Mouse (Mus musculus) lung, adult 18-20 months (tissue): ENCODE results near the gene Rrp15.

Experiments
- DNase-seq, 2 experiments: peaks; one replicate each; pipeline ENCODE4 v3.0.0; 2022; ENCODE audit warnings: mixed read lengths in 2 of 2

The Rrp15 gene

DNA sequence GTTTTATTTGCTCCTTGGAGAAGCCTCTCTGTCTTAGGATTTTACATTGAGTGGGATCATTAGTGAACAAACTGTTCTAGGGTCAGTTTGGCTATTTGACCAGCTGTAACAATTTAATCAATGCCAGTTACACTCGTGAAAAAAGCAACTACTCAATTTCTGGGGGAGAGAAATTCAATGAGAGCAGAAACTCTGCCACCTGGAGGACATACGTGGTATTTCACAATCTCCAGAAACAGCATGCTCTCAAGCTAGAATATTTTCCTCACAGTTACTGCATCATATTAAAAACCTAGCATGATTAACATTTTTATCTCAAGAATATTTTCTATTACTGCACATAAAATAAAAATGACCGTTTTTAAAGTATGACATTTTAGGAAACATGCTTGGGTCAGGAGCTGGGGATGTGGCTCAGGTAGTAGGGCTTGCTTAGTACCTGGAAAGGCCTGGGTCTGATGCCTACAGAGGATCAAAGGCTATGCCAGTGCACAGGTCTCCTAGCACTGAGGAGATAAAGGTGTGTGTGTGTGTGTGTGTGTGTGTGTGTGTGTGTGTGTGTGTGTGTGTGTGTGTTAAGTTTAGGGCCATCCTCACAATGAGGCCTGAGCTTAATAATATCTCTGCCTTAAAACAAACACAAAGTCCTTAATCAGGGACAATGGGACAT lies 36.2 kb downstream of the Rrp15 start:
- DNase-seq = no peak

DNA sequence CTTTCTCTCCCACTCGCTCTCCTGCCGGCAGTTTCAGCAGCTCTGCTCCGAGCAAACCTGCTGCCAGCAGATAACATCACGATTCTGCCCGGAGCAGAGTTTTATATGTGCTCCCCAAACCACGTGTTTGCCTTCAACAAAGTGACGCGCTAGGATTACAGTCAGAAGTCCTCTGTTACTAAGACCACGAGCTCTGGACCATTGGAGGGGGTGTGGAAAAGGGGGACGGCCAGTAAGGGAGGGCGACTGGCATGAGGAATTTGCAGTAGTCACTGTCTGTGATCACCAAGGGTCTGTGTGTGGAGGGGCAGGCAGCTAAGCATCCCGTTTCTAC lies 43.3 kb downstream of the Rrp15 start, which contains the start of gene Tgfb2:
Gene Tgfb2 (minus strand): TSS at position 75 of the 334 bp plus-strand sequence.
- DNase-seq = peak in 1 of 2 experiments; percentile 21

DNA sequence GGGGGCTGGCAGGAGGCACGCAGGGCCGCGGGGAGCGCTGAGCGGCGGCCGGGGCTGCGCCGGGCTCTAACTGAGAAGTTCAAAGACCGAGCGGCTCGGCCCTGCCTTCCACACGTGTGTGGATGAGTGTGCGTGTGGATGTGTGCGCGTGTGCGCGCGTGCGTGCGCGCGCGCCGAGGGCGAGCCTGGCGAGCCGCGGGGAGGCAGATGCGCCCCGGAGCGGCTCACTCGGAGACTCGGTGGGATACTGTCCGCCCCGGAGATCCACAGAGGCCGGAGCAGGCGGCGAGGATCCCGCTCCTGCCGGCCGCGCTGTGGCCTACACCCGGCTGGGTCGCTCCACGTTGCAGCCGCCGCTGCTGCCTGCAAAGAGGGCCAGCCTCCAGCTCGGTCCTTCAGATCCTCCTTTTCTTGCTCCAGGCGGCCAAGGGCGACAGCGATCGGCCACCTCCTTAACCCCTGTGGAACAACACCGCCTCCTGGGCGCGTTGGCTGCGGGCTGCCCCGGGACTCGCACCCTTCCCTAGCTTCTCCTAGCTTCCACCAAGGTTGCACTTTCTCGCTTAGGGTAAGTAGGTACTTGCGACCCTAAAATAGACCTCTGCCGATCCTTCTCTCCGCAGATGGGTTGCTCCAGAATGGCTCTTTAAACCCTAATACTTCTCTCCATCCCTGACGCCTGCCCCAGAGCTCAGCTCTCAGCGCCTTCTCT lies 43.8 kb downstream of the Rrp15 start:
- peak; percentile 57 to 70 for DNase-seq

DNA sequence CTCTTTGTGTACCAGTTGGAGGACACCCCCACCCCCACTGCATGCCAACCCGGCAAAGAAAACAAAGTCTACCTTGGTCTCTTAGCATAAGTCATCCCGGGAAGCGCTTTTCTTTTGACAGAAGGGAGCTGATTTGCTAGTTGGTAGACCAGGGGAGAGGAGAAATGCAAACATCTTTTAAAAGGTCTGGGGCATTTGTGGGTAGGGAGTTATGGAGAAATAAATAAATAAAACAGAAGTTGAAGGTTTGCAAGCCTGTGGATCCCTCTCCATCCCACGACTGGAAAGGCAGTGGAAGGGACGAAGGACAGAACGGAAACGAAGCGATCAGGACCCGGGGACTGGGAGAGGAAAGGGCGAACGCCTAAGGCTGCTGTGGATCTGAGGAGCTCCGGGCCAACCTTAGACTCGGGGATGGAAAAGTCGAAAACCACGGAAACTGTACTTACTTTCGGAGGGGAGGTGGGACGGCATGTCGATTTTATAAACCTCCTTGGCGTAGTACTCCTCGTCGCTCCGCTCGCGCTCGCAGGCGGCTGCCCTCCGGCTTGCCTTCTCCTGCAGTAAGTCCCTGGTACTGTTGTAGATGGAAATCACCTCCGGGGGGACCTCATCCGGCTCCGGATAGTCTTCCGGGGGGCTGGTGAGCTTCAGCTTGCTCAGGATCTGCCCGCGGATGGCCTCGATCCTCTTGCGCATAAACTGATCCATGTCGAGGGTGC lies 45.0 kb downstream of the Rrp15 start:
- DNase-seq = peak in 1 of 2 experiments; percentile 20

DNA sequence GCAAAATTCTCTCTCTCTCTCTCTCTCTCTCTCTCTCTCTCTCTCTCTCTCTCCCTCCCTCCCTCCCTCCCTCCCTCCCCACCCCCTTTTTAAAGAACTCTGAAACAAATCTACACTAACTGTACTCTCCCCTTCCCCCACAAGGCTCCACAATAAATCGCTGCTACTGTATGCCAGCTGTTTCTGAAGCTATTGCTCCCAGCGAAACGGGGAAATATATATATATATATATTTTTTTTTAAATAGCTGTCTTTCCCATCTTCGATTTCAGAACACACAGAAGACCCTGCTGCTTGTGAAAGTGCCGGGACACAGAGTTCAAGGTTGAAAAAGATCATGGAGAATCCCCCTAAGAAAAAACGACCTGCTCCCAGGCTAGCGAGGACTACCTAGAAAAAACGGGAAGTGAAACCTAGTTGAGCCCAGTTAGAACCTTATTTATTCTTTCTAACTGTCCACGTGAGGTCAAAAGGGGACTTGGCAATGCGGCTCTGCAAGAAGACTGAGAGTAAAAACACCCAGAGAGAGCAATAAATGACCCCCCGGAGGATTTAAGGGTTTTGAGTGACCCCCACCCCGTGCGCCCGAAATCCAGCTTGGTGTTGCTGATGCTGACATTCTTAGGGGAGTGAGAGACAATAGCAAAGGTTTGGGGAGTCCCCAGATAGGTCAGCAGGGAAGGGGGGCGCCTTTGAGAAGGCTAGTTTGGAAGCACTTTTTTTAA lies 45.7 kb downstream of the Rrp15 start:
- DNase-seq = peak in 1 of 2 experiments; percentile 26

DNA sequence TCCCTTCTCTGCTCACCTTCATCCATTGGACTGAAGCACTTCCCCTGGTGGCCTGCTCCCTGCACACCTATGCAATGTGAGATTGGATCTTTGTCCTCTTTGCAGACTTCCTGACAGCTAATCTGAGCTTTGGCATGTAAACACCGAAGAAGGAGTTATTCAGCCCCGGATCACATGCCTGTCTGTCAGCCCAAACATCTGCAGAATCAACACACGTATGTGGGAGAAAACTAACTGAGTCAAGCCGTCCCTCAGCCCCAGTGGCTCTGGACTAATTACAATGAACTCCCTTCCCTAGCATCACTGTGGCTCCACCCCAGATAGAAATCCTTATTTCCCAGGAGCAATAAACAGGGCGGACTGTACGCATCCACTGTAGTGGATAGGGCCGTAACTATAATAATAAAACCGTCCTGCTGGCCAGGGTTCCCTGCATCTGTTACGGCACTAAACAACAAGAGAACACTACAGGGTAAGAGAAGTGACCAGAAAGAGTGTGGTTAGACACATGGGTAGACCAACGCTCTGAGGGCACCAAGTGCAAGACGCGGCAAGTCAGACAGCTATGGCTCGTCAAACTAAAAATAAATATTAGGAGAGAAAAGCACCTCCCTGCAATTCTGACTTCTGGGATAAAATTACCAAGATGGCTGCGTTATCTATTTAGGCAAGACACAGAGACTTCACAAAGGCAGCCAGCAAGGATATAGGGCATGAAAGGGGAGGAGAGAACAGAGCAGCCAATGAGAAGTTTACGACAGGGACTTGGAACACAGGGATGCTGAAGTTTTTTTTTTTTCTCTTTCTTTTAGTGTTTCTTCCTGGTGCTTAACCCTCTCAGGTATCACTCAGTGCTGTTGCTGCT lies 46.5 kb downstream of the Rrp15 start:
- DNase-seq = no peak

DNA sequence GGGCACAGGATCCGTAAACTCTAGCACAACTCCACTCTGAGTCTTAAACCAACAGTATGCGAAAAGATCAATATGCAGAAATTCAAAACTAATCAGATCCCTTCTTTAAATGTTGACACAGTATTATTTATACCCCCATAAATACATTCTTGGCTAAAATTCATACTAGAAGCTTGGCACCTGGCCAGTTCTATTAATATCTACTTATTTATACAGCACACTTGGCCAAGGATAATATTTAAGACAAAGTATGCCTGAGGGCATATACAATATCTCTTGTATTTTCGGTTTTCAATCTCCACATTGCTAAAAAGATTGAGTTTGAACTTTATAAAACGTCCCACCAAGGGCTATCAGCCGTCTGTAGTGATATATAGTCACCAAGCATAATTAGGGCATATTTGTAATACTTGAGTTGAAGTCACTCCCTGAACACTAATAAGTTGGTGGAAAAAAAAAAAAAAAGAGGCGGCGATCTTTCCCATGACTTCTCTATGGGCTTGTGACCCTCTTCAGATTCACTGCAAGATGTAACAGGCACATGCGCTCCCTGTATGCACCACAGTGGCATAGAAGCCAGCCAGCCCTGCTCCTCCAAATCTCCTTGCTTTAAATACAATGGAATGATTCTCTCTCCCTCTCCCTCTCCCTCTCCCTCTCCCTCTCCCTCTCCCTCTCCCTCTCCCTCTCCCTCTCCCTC lies 47.8 kb downstream of the Rrp15 start:
- no peak for DNase-seq

DNA sequence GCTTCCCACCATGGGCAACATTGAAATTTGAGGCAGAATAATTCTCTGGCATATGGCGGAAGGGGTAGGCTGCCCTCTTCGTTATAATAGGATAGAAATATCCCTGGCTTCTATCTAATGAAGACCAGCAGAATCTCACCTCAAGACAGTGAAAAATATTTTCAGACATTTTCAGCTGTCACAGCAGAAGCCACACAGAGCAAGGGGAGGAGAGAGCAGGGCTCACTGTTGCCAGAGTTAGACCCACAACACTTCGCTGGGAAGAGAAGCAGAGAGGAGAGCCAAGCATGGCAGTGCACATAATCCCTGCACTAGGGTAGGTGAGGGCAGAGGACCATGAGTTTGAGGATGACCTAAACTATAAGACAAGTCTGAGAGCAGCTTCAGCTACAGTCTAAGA lies 48.7 kb downstream of the Rrp15 start:
- DNase-seq = no peak

DNA sequence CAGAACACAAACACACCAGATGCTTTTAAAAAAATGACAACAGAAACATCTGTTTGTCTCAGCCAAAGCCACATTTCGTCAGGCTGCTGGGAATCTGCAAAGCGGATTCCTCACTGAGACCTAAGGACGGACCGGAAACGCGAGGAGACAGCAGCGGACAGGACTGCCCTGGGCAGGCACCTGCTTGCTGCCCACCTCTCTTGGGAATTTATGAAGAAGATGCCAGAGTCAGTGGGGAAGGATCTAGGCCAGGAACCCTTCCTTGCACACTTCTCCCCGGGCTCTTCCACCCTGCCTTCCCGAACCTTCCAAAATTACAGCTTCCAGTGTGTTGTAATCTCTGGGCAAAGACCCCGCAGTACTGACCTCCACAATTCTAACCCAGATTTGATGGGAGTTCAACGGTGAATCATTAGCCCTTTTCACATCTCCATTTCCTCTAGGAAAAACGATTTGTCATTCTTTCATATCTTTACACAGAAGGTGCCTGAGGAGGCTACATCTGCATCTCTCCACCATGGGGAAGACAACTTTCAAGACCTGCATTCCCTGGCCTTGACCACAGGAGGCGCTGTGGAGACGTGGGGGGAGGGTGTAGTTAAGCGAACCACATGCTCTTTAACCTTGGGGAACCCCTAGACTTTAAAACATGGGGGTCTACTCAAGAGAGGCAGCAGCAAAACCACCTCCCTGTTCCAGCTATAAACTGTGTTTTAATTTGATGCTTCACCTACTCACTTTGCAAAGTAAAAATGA lies 50.4 kb downstream of the Rrp15 start:
- DNase-seq = peak in 1 of 2 experiments; percentile 21

DNA sequence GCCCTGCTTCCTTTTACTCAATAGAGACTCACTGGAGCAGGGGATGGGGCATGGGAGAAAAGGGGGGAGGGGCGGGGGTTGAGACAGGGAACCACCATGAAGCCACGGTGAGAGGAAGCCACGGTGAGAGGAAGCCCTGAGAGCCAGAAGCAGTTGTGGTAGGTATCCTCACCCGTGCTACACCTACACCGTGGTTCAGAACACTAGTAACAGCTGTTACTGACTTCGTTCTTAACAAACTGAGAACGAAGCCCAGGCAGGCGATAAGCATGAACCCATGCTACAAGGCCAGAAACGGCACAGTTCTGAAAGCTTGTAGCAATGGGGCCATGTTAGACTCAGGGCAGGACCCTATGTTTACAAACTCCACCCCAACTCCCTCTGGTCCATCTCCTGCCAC lies 52.9 kb downstream of the Rrp15 start:
- DNase-seq = no peak

DNA sequence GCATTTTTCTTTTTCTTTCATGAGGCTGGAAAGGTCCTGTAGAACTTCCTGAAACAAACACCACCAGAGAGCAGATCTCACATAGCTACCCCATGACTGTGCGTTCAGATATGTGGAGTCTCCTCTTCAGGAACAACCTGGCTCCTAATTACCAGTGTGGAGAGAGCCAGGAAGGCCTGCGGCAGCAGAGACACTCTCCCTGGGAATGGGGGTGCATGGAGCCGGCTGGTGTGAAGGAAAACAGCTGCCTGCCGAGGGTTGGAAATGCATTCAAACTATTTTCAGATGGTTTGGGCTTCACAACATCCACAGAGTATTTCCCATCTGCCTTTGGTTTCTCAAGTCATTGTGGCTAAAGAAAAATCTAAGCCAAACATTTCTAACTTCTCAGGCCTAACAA lies 53.8 kb downstream of the Rrp15 start:
- DNase-seq = peak; percentile 28 to 39

DNA sequence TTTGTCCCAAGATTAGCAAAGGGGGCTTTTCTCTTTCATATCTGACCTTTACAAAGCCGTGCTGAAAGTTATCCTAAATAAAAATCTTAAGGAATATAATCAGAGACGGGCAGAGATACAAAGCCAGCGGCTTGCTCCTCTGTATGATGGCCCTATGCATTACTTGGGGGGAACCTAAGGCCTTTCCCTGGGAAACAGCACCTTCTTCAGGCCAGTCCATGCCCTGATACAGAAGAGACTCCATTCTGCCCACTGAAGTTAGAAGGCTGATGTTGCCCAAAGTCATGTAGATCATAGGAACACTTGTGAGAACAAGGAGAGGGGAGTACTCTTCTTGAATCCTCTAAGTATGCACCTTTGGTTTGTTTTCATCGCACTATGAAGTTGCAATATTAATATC lies 56.8 kb downstream of the Rrp15 start:
- no peak for DNase-seq

DNA sequence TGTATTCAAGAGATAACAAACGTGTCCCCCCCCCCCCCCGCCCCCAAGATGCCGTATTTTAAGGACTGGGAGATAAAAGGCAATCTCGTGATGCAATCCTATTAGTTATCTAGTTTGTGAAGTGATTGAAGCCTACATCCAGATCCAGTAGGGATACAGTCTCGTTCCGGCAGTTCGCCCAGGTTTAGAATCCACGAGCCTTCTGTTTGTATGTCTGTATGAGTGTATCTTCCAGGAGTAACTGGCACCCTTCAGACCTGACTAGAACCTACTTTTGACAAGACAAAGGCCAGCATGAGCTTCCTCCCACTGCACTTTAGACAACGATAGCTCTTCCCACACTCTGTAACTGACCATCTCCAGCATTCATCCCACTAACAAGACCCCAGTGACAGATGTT lies 57.5 kb downstream of the Rrp15 start:
- no peak for DNase-seq

DNA sequence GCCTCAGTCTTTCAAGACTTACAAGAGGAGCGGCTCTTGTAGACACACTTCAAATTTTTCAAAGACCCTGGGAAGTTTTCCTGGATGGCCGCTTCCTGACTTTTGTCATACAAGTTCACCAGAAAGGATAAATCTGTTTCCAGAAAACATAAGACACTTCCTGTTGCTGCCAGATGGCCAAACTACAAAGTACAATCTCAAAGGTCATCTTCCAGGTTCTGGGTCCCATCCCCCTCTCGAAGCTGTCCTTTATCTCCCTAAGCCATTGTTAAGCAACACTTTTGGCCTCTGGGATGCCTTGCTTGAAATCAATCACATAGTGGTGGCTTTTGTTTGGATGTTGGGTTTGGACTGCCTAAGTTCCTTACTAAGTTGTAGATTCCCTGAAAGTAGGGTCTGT lies 65.1 kb downstream of the Rrp15 start:
- DNase-seq = no peak

DNA sequence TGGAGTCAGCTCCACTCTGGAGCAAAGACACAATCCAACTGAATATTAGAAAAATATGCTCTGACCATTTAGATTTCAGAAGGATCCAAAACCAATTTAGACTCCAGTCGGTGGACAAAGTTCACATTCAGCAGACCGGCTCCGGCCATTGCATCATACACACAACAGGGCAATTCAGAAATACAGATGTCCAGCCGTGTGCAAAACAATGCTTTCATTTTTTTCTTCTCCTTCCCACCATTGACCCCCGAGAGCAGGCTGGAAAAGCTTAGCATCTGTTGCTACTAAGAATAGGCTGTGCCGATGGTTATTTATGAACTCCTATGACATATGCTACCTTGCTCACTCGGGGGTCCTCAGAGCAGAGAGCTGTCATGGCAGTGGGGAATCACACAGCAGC lies 66.6 kb downstream of the Rrp15 start:
- no peak for DNase-seq

DNA sequence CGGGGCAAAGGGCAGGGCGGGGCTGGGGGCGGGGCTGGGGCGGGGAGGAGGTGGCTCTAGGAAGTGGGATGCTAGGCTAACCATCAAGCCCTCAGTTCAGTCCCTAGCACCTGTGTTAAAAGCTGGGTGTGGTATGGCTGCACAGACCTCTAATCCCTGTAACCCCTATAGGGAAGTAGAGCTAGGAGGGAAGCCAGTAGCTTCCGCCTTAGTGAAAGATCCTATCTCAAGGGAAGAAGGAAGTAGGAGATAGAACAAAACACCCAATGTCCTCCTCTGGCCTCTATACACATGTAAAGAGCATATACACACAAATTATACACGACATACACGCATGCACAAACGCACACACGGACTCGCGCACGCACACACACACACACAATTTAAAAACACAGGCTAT lies 71.5 kb downstream of the Rrp15 start:
- DNase-seq = no peak

DNA sequence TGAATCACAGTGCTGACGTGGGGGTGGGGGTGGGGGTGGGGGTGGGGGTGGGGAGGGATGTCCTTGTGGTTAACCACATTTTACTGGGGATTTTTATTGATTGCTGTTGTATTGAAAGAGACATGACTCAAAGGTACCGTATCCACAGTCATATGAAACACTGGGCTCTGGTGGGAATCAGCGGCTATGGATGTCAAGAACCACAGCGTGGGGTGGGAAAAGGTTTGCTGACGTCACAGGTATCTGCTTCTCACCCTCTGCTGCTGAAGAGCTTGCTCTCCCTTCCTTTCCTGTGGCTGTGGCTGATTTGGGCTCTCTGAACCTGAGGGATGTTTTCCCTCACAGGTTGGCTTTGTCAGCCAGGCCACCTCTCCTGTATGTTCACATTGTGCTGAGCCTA lies 73.0 kb downstream of the Rrp15 start:
- no peak for DNase-seq

DNA sequence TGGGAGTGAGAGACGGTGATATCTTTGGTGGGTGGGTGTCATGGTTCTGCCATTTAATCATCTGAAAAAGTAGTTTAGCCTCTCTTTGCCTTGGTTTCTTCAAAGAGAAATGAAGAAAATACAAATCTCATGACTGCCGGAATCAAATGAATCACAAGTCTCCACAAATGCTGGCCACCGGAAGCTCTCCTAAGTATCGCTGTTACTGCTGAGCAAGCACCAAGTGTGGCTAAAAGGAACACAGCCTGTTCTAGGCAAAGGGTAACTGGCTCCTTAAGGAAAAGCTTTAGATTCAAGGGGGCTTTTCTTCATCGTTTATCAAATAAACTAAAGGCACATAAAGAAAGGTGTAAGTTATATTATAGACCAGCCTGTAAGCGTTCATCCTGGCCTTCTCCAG lies 73.9 kb downstream of the Rrp15 start:
- no peak for DNase-seq

DNA sequence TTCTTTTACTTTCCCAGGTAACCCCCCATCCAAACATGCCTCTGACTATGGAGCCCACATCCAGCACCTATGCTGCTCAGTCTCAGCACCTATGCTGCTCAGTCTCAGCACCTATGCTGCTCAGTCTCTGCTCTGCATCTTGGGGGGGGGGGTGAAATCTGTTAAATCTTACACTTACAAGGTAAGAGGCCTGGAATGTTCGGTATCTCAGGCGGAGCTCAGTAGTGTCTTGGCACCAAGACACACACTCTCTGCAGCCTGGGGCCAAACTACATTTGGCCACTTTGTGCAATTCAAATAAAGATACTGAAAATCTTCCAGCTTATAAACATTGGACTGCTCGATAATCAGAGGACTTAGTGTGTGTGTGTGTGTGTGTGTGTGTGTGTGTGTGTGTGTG lies 74.5 kb downstream of the Rrp15 start:
- DNase-seq = no peak

DNA sequence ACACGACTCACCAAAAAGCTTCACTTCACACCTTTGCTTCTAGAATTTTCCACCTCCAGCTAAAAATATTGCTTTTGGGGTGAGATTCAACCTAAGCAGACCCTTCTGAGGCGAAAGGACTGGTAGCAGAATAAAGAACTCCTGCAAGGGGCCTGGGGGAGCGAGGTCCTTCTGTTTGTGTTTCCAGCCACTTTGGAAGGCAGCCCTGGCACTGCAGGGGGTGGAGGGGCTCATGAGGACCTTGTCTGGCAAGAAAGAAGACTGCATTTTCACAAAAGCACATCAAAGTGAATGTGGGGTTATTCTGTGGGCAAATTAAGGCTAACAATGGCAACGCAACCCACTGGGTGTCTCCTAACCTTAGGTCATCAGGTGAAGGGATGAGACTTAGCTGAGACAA lies 76.0 kb downstream of the Rrp15 start:
- DNase-seq = no peak
